Mouse (Mus musculus) kidney, adult 9 months (tissue): ENCODE results near the gene Lrrc7.

ENCODE experiments used
- DNase-seq: peaks from one replicate; pipeline ENCODE4 v3.0.0; 2022

Gene Lrrc7

GRCm38 (mm10) chr3:158561987-158562360 is at the start of gene Lrrc7:
Gene Lrrc7 (minus strand): TSS chr3:158562221.
- DNase-seq, result no peak

GRCm38 (mm10) chr3:158607065-158607464 is 45.0 kb upstream of the Lrrc7 start:
- DNase-seq, result no peak

- DNase-seq, result no peak
These were observed 43.3 kb upstream of the Lrrc7 start for GRCm38 (mm10) chr3:158605274-158605673.

GRCm38 (mm10) chr3:158561256-158561986 is 600 bp downstream of the Lrrc7 start:
- DNase-seq, result no peak

- no peak for DNase-seq
These were observed 1.1 kb downstream of the Lrrc7 start for GRCm38 (mm10) chr3:158560891-158561255.

GRCm38 (mm10) chr3:158559691-158560650 is 2.0 kb downstream of the Lrrc7 start:
- no peak for DNase-seq

- DNase-seq, result no peak
These were observed 2.8 kb downstream of the Lrrc7 start for GRCm38 (mm10) chr3:158559131-158559658.

- DNase-seq, result no peak
These were observed 3.4 kb downstream of the Lrrc7 start for GRCm38 (mm10) chr3:158558631-158559030.

GRCm38 (mm10) chr3:158554280-158554679 is 7.7 kb downstream of the Lrrc7 start:
- no peak for DNase-seq

GRCm38 (mm10) chr3:158552105-158552504 is 9.9 kb downstream of the Lrrc7 start:
- no peak for DNase-seq

- no peak for DNase-seq
These were observed 18.5 kb downstream of the Lrrc7 start for GRCm38 (mm10) chr3:158543481-158543880.

- DNase-seq, result no peak
These were observed 29.2 kb downstream of the Lrrc7 start for GRCm38 (mm10) chr3:158532859-158533258.

- DNase-seq, result no peak
These were observed 33.5 kb downstream of the Lrrc7 start for GRCm38 (mm10) chr3:158528471-158528870.

- no peak for DNase-seq
These were observed 68.3 kb downstream of the Lrrc7 start for GRCm38 (mm10) chr3:158493730-158494129.

GRCm38 (mm10) chr3:158479677-158480076 is 82.3 kb downstream of the Lrrc7 start:
- no peak for DNase-seq

- DNase-seq, result no peak
These were observed 161.4 kb downstream of the Lrrc7 start for GRCm38 (mm10) chr3:158400600-158400999.

- DNase-seq, result no peak
These were observed 170.5 kb downstream of the Lrrc7 start for GRCm38 (mm10) chr3:158391534-158391933.

- no peak for DNase-seq
These were observed 174.0 kb downstream of the Lrrc7 start for GRCm38 (mm10) chr3:158388076-158388454.

- no peak for DNase-seq
These were observed 174.5 kb downstream of the Lrrc7 start for GRCm38 (mm10) chr3:158387413-158388075.

GRCm38 (mm10) chr3:158386848-158387247 is 175.2 kb downstream of the Lrrc7 start:
- DNase-seq, result no peak

GRCm38 (mm10) chr3:158375885-158376284 is 186.1 kb downstream of the Lrrc7 start:
- DNase-seq, result peak; percentile 40

- no peak for DNase-seq
These were observed 192.9 kb downstream of the Lrrc7 start for GRCm38 (mm10) chr3:158369169-158369568.

- no peak for DNase-seq
These were observed 196.2 kb downstream of the Lrrc7 start for GRCm38 (mm10) chr3:158365801-158366200.
